Mouse (Mus musculus) macrophage (primary cell): Measurements from ENCODE around the gene Spg7. TPM values are rescaled to one million over a fixed set of nuclear protein-coding genes. Genes with fewer than 3 reads are reported as not detected.

ENCODE experiments used
- H3K27ac ChIP-seq: fragments of 350-480 bp; formaldehyde crosslinking; 2 replicates; pipeline ENCODE4 v1.9.0; 2021
- H3K36me3 ChIP-seq: fragments of 350-480 bp; formaldehyde crosslinking; 2 replicates; pipeline ENCODE4 v1.9.0; 2021; ENCODE audit errors: inconsistent target
- H3K4me3 ChIP-seq: fragments of 350-480 bp; formaldehyde crosslinking; 2 replicates; pipeline ENCODE4 v1.9.0; 2021; ENCODE audit errors: inconsistent target
- H3K79me2 ChIP-seq: fragments of 350-480 bp; formaldehyde crosslinking; 2 replicates; pipeline ENCODE4 v1.9.0; 2021; ENCODE audit errors: inconsistent target
- WGBS: methylation state at CpG from one replicate; pipeline ENCODE4 v1.1.7; 2026; ENCODE audit warnings: inconsistent platforms; ENCODE audit not compliant: missing documents; 5-methylcytosine and 5-hydroxymethylcytosine counted together
- polyA plus RNA-seq: library from polyadenylated mRNA; stranded (reverse); fragments of 250-400 nt; gene quantifications from 3 replicates; pipeline ENCODE4 v1.2.4, GENCODE M21; 2018; ENCODE audit warnings: inconsistent platforms

Gene Spg7
- polyA plus RNA-seq, 1 experiment from 2014 or later, result 39.2 TPM

GRCm38 (mm10) chr8:123141741-123142462 is 79.2 kb downstream of the Spg7 start:
- Histone ChIP-seq H3K27ac (no peak overlapping the region), H3K36me3 (no peaks in the 10 kb centered on the region), H3K79me2 (no peaks in the 10 kb centered on the region), H3K4me3 (no peak overlapping the region)
- WGBS, result 91% methylated on average over 14 of the region's 14 CpGs

- 55% methylated on average over 6 of the region's 6 CpGs for WGBS
- Histone ChIP-seq H3K36me3 (no peaks in the 10 kb centered on the region), H3K27ac (no peak overlapping the region), H3K79me2 (no peaks in the 10 kb centered on the region), H3K4me3 (no peak overlapping the region)
These were observed 82.5 kb downstream of the Spg7 start for GRCm38 (mm10) chr8:123145279-123145678.

DNA sequence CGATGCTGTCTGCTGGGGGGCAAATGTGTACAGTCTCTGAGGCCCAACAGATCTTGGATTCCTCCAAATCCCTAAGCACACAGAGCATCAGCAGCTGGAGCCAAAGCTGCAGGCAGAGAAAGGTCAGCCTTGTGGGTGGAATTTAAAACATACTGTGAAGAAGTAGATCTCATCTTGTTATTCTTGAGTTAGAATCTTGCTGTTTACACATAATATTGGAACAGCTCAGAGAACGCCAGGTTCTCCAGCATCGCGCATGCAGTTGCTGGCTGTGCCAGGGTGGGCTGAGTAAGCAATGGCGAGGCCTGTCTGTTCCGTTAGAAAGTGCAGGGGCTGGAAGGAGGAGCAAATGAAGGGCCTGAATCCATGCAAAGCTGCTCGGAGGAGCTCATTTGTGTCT is 83.6 kb downstream of the Spg7 start:
- Histone ChIP-seq H3K4me3 (no peak overlapping the region), H3K27ac (no peak overlapping the region), H3K79me2 (no peaks in the 10 kb centered on the region), H3K36me3 (no peaks in the 10 kb centered on the region)
- 94% methylated on average over 7 of the region's 7 CpGs for WGBS

Other genes starting within 250 kb of the Spg7 start
- not detected in 3 replicates for gene Cdh15, start 215.0 kb upstream of the Spg7 start, polyA plus RNA-seq
- gene Ankrd11, start 20.7 kb upstream of the Spg7 start, polyA plus RNA-seq, result 32.7 to 46.6 TPM (median 36.7 TPM) in 3 replicates
- 513 to 1,298 TPM (median 1,102 TPM) in 3 replicates for gene Rpl13, start 39.4 kb downstream of the Spg7 start, polyA plus RNA-seq
- gene Cpne7, start 54.4 kb downstream of the Spg7 start, polyA plus RNA-seq, result not detected in 3 replicates
- not detected in 3 replicates for gene Sult5a1, start 95.4 kb downstream of the Spg7 start, polyA plus RNA-seq
- not detected in 3 replicates for gene Dpep1, start 123.3 kb downstream of the Spg7 start, polyA plus RNA-seq
- 35.0 to 103 TPM (median 101 TPM) in 3 replicates for gene Chmp1a, start 149.8 kb downstream of the Spg7 start, polyA plus RNA-seq
- gene Spata33, start 149.9 kb downstream of the Spg7 start, polyA plus RNA-seq, result 0.27 to 1.4 TPM (median 0.40 TPM) in 3 replicates
- gene Cdk10, start 161.9 kb downstream of the Spg7 start, polyA plus RNA-seq, result 13.9 to 19.0 TPM (median 17.2 TPM) in 3 replicates
- 2.4 to 3.9 TPM (median 2.8 TPM) in 3 replicates for gene Spata2l, start 173.3 kb downstream of the Spg7 start, polyA plus RNA-seq
- gene Zfp276, start 191.3 kb downstream of the Spg7 start, polyA plus RNA-seq, result 9.8 to 12.0 TPM (median 11.1 TPM) in 3 replicates
- gene Vps9d1, start 191.4 kb downstream of the Spg7 start, polyA plus RNA-seq, result 10.8 to 15.8 TPM (median 14.7 TPM) in 3 replicates